Mouse (Mus musculus) heart, embryonic 13.5 days (tissue): ENCODE results near the gene Pkmyt1. TPM values are rescaled to one million over a fixed set of nuclear protein-coding genes. Genes with fewer than 3 reads are reported as not detected.

Source experiments
- ATAC-seq: fragments of 200-750 bp; cut with Nextera tagmentation; 2 replicates; pipeline ENCODE4 v1.8.0; 2017; ENCODE audit warnings: moderate TSS enrichment; ENCODE audit not compliant: insufficient number of reproducible peaks, low FRiP score, low TSS enrichment; ENCODE audit errors: extremely low read depth
- H3K27ac ChIP-seq: fragments of 300-500 bp; sonication (generic); replicated peaks from 2 replicates; pipeline ENCODE4 v1.5.1; 2015; ENCODE audit warnings: moderate library complexity, mild to moderate bottlenecking, inconsistent platforms
- H3K27me3 ChIP-seq: fragments of 300-500 bp; sonication (generic); replicated peaks from 2 replicates; pipeline ENCODE4 v1.6.1; 2015; ENCODE audit warnings: mild to moderate bottlenecking, inconsistent platforms
- H3K36me3 ChIP-seq: fragments of 300-500 bp; sonication (generic); 2 replicates; pipeline ENCODE4 v1.6.1; 2015; ENCODE audit warnings: mild to moderate bottlenecking, inconsistent platforms
- H3K4me1 ChIP-seq: fragments of 300-500 bp; sonication (generic); 2 replicates; pipeline ENCODE4 v1.6.1; 2015; ENCODE audit warnings: inconsistent platforms
- H3K4me2 ChIP-seq: fragments of 300-500 bp; sonication (generic); 2 replicates; pipeline ENCODE4 v1.6.1; 2015; ENCODE audit warnings: inconsistent platforms, mild to moderate bottlenecking, moderate library complexity
- H3K4me3 ChIP-seq: fragments of 300-500 bp; sonication (generic); 2 replicates; pipeline ENCODE4 v1.5.1; 2015; ENCODE audit warnings: moderate library complexity, mild to moderate bottlenecking, inconsistent platforms
- H3K9ac ChIP-seq: fragments of 300-500 bp; sonication (generic); 2 replicates; pipeline ENCODE4 v1.6.1; 2015; ENCODE audit warnings: inconsistent platforms, mild to moderate bottlenecking, moderate library complexity
- H3K9me3 ChIP-seq: fragments of 300-500 bp; sonication (generic); 2 replicates; pipeline ENCODE4 v1.6.1; 2016; ENCODE audit warnings: inconsistent platforms
- WGBS: fragments of 180-500 bp; shearing (Covaris S2); methylation state at CpG from one replicate; pipeline ENCODE4 v1.1.7; 2015; ENCODE audit warnings: mixed read lengths; 5-methylcytosine and 5-hydroxymethylcytosine counted together
- polyA plus RNA-seq: library from polyadenylated mRNA; unstranded; fragments of >200 nt; fragmentation: Nextera tagmentation; extraction: Ambion mirVana; gene quantifications from 2 replicates; pipeline ENCODE4 v1.2.1, GENCODE M21; 2015

Pkmyt1 gene
- polyA plus RNA-seq, 1 experiment from 2014 or later: 31.0 TPM

- H3K4me3 ChIP-seq: no peak within 1 kb of the TSS
- H3K27me3 ChIP-seq: peaks cover 24% of the 10 kb centered on the region
- no peak within 1 kb of the TSS for H3K27ac ChIP-seq
- no peak for ATAC-seq
- 0 out of 2 replicates have a peak within 1 kb of the TSS, but pooled peaks have one; percentile 1 for H3K9ac ChIP-seq
- H3K36me3 ChIP-seq: no peaks in the 10 kb centered on the region
- H3K9me3 ChIP-seq: no peaks in the 10 kb centered on the region
- H3K4me2 ChIP-seq: no peak within 1 kb of the TSS
- H3K4me1 ChIP-seq: peaks cover 13% of the 10 kb centered on the region
- 36% methylated on average over 7 of the region's 7 CpGs for WGBS
Observed at GRCm38 (mm10) chr17:23722376-23723125, 3.6 kb upstream of the Pkmyt1 start, which contains the start of gene 1520401A03Rik. TSS of gene 1520401A03Rik (minus strand) at chr17:23722783.

- WGBS: 60% methylated on average over 4 of the region's 4 CpGs
- Histone ChIP-seq H3K27me3 (0 out of 2 replicates have a peak, but pooled peaks cover 3% of the 10 kb centered on the region), H3K4me3 (peak overlapping the region; percentile 76), H3K36me3 (no peaks in the 10 kb centered on the region), H3K4me2 (peak overlapping the region; percentile 73), H3K9me3 (no peaks in the 10 kb centered on the region), H3K27ac (peak overlapping the region; percentile 59), H3K4me1 (peaks cover 17% of the 10 kb centered on the region), H3K9ac (peak overlapping the region; percentile 79)
- ATAC-seq: no peak
Observed at GRCm38 (mm10) chr17:23725477-23725876, 659 bp upstream of the Pkmyt1 start.

- peak; percentile 83 for ATAC-seq
- WGBS: under 1% methylated on average over 20 of the region's 20 CpGs
Observed at GRCm38 (mm10) chr17:23726758-23727142, 614 bp downstream of the Pkmyt1 start.

GRCm38 (mm10) chr17:23730441-23730840 is 4.3 kb downstream of the Pkmyt1 start:
- no peaks in the 10 kb centered on the region for H3K9me3 ChIP-seq
- H3K27me3 ChIP-seq: no peaks in the 10 kb centered on the region
- H3K9ac ChIP-seq: 0 out of 2 replicates have a peak overlapping the region, but pooled peaks have one; percentile 14
- 53% methylated on average over 1 of the region's 1 CpGs for WGBS
- peaks cover 22% of the 10 kb centered on the region for H3K4me1 ChIP-seq
- peaks cover 20% of the 10 kb centered on the region for H3K36me3 ChIP-seq
- H3K4me3 ChIP-seq: no peak overlapping the region
- no peak overlapping the region for H3K4me2 ChIP-seq
- no peak overlapping the region for H3K27ac ChIP-seq
- no peak for ATAC-seq

More at GRCm38 (mm10) chr17:23726758-23727142, 614 bp downstream of the Pkmyt1 start:
- peaks cover 20% of the 10 kb centered on the region for H3K4me1 ChIP-seq
- H3K27ac ChIP-seq: peak overlapping the region; percentile 90
- no peaks in the 10 kb centered on the region for H3K36me3 ChIP-seq
- H3K4me3 ChIP-seq: peak overlapping the region; percentile 76
- peak overlapping the region; percentile 87 for H3K9ac ChIP-seq
- no peaks in the 10 kb centered on the region for H3K27me3 ChIP-seq
- peak overlapping the region; percentile 73 for H3K4me2 ChIP-seq
- H3K9me3 ChIP-seq: no peaks in the 10 kb centered on the region

- Histone ChIP-seq H3K9me3 (no peaks in the 10 kb centered on the region), H3K4me3 (no peak overlapping the region), H3K27ac (no peak overlapping the region), H3K27me3 (peaks cover 29% of the 10 kb centered on the region), H3K4me1 (peaks cover 22% of the 10 kb centered on the region), H3K36me3 (peaks cover 40% of the 10 kb centered on the region), H3K4me2 (no peak overlapping the region), H3K9ac (no peak overlapping the region)
- whole genome bisulfite sequencing: 68% methylated on average over 1 of the region's 1 CpGs
- ATAC-seq: no peak
Observed at GRCm38 (mm10) chr17:23734341-23734740, 8.2 kb downstream of the Pkmyt1 start.

- no peak overlapping the region for H3K4me3 ChIP-seq
- no peak for ATAC-seq
- H3K27ac ChIP-seq: no peak overlapping the region
- no peak overlapping the region for H3K4me2 ChIP-seq
- no peaks in the 10 kb centered on the region for H3K9me3 ChIP-seq
- H3K4me1 ChIP-seq: peaks cover 33% of the 10 kb centered on the region
- H3K9ac ChIP-seq: no peak overlapping the region
- WGBS: 65% methylated on average over 15 of the region's 15 CpGs
- peaks cover 53% of the 10 kb centered on the region for H3K27me3 ChIP-seq
- peaks cover 40% of the 10 kb centered on the region for H3K36me3 ChIP-seq
Observed at GRCm38 (mm10) chr17:23737493-23738445, 11.6 kb downstream of the Pkmyt1 start.

GRCm38 (mm10) chr17:23738836-23739201 is 12.7 kb downstream of the Pkmyt1 start:
- peak overlapping the region; percentile 79 for H3K9ac ChIP-seq
- H3K4me3 ChIP-seq: peak overlapping the region; percentile 72
- H3K9me3 ChIP-seq: no peaks in the 10 kb centered on the region
- peak overlapping the region; percentile 96 for H3K4me2 ChIP-seq
- H3K36me3 ChIP-seq: peaks cover 33% of the 10 kb centered on the region
- WGBS: 36% methylated on average over 2 of the region's 2 CpGs
- peaks cover 33% of the 10 kb centered on the region for H3K4me1 ChIP-seq
- ATAC-seq: no peak
- peaks cover 64% of the 10 kb centered on the region for H3K27me3 ChIP-seq
- no peak overlapping the region for H3K27ac ChIP-seq

GRCm38 (mm10) chr17:23739202-23740135 is 13.3 kb downstream of the Pkmyt1 start:
- Histone ChIP-seq H3K9ac (peak overlapping the region; percentile 79), H3K27me3 (peaks cover 70% of the 10 kb centered on the region), H3K4me3 (peak overlapping the region; percentile 72), H3K4me1 (peaks cover 33% of the 10 kb centered on the region), H3K27ac (peak overlapping the region; percentile 56; the same call in 1 of the 2 replicates), H3K9me3 (no peaks in the 10 kb centered on the region), H3K4me2 (peak overlapping the region; percentile 96), H3K36me3 (peaks cover 28% of the 10 kb centered on the region)
- ATAC-seq: no peak
- WGBS: under 1% methylated on average over 48 of the region's 48 CpGs

GRCm38 (mm10) chr17:23740136-23740584 is 14.0 kb downstream of the Pkmyt1 start:
- peak; percentile 58; the same call in 1 of the 2 replicates for ATAC-seq
- H3K4me3 ChIP-seq: peak overlapping the region; percentile 72
- H3K9me3 ChIP-seq: no peaks in the 10 kb centered on the region
- 0 out of 2 replicates have a peak overlapping the region, but pooled peaks have one; percentile 56 for H3K27ac ChIP-seq
- peaks cover 77% of the 10 kb centered on the region for H3K27me3 ChIP-seq
- peaks cover 40% of the 10 kb centered on the region for H3K4me1 ChIP-seq
- peaks cover 21% of the 10 kb centered on the region for H3K36me3 ChIP-seq
- peak overlapping the region; percentile 96 for H3K4me2 ChIP-seq
- peak overlapping the region; percentile 79 for H3K9ac ChIP-seq
- WGBS: under 1% methylated on average over 46 of the region's 46 CpGs

GRCm38 (mm10) chr17:23740598-23741021 is 14.5 kb downstream of the Pkmyt1 start, which contains the start of gene Paqr4:
TSS of gene Paqr4 (minus strand) at chr17:23740867.
- H3K4me2 ChIP-seq: peak within 1 kb of the TSS; percentile 96
- 4% methylated on average over 13 of the region's 13 CpGs for WGBS
- no peaks in the 10 kb centered on the region for H3K9me3 ChIP-seq
- H3K36me3 ChIP-seq: peaks cover 18% of the 10 kb centered on the region
- H3K4me3 ChIP-seq: peak within 1 kb of the TSS; percentile 72
- 0 out of 2 replicates have a peak within 1 kb of the TSS, but pooled peaks have one; percentile 56 for H3K27ac ChIP-seq
- peaks cover 45% of the 10 kb centered on the region for H3K4me1 ChIP-seq
- peak; percentile 0; the same call in 1 of the 2 replicates for ATAC-seq
- H3K27me3 ChIP-seq: peaks cover 82% of the 10 kb centered on the region
- peak within 1 kb of the TSS; percentile 79 for H3K9ac ChIP-seq
